Mouse (Mus musculus) megakaryocyte-erythroid progenitor cell, adult 5-6 weeks (primary cell): ENCODE measurements at regions not wholly inside any gene's neighbourhood (a gene's known extent, or its start where the extent isn't known, plus 50 kb on each side); places are given as distances from the start of the nearest gene placed in this dataset.
"Not testable (repeated sequence)": the region's sequence is repeated elsewhere in the genome, so short reads cannot be mapped to it uniquely, and the experiment has no call there.

Experiments used
- ATAC-seq: replicated peaks from 2 replicates; pipeline ENCODE4 v1.8.0; 2016; ENCODE audit warnings: mild to moderate bottlenecking, inconsistent platforms; ENCODE audit not compliant: severe bottlenecking, poor library complexity, low FRiP score, low TSS enrichment

GRCm38 (mm10) chr13:61957197-61957596, 172.5 kb upstream of the Zfp808 start:
- ATAC-seq: not testable (repeated sequence)

GRCm38 (mm10) chr13:61978856-61979255, 150.8 kb upstream of the Zfp808 start:
- ATAC-seq: not testable (repeated sequence)

- ATAC-seq: not testable (repeated sequence)
These were observed 133.2 kb upstream of the Zfp808 start for GRCm38 (mm10) chr13:61996519-61996918.

- ATAC-seq: not testable (repeated sequence)
These were observed 130.9 kb upstream of the Zfp808 start for GRCm38 (mm10) chr13:61998803-61999202.

- ATAC-seq: not testable (repeated sequence)
These were observed 122.4 kb upstream of the Zfp808 start for GRCm38 (mm10) chr13:62007321-62007720.

- peak; percentile 91 for ATAC-seq
These were observed 114.1 kb upstream of the Zfp808 start for GRCm38 (mm10) chr13:62015424-62016167.

GRCm38 (mm10) chr13:62016168-62016502, 113.6 kb upstream of the Zfp808 start:
- ATAC-seq: peak; percentile 55; the same call in 1 of the 2 replicates

GRCm38 (mm10) chr13:62037646-62038045, 92.0 kb upstream of the Zfp808 start:
- ATAC-seq: not testable (repeated sequence)

- ATAC-seq: not testable (repeated sequence)
These were observed 51.6 kb upstream of the Zfp808 start for GRCm38 (mm10) chr13:62077951-62078671.

GRCm38 (mm10) chr13:62078893-62079292, 50.8 kb upstream of the Zfp808 start:
- ATAC-seq: not testable (repeated sequence)
